In the genomic region with DNA sequence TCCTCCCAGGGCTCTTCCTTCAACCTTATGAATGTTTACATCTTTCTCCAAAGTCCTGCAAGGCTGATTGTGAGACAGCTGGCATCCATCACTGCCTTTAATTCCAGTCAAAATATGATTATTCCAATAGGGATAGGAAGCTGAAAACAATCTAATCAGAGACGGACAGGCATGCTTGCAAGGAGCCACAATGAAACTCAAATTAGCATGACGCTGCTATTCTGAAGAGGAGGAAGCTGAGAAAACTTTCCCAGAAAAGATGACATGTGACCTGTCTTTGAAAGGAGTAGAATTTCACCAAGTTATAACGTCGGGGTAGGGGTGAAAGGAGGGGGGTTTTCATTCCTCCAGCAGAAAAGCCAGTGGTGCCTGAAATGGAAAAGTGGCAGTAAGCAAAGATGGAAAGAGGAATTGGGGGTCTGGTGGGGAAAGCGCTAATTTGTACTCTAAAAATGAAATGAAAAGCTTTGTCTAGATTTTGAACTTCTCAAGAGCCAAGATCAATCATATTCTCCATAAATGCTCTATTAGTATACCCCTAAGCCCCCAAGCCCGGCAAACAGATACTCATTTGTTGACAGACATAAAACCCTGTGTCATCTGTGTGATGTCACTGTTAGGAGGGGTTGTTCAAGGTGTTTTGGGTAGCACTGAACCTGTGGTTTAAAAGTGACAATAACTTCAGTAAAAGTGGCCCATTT, we compare ENCODE assay signal across 8 mouse cellular contexts. TPM values are rescaled to one million over a fixed set of nuclear protein-coding genes. Genes with fewer than 3 reads are reported as not detected.
DNase-seq lines count a peak whose midpoint lies in the region; ATAC-seq and TF ChIP-seq lines count a peak whose summit lies in the region.

No protein-coding gene starts in this region.

- peak overlapping the region; percentile 68 for H3K4me3 ChIP-seq in lung, embryonic 14.5 days (ENCODE audit: low read depth, low read length)
- peak overlapping the region; percentile 78 for H3K4me3 ChIP-seq in embryonic facial prominence, embryonic 15.5 days (replicated peaks)
- peak overlapping the region; percentile 75 for H3K4me3 ChIP-seq in limb, embryonic 13.5 days
- peak overlapping the region; percentile 59 for H3K4me3 ChIP-seq in stomach, embryonic 14.5 days (ENCODE audit: low read depth, low read length)

- H3K27me3 ChIP-seq in lung, embryonic 14.5 days (ENCODE audit: insufficient read depth, low read length): no peaks in the 10 kb centered on the region
- H3K27me3 ChIP-seq in embryonic facial prominence, embryonic 15.5 days: no peaks in the 10 kb centered on the region
- H3K27me3 ChIP-seq in limb, embryonic 13.5 days: peaks cover 4% of the 10 kb centered on the region
- no peaks in the 10 kb centered on the region for H3K27me3 ChIP-seq in stomach, embryonic 14.5 days (ENCODE audit: control insufficient read depth, insufficient read depth, low read length)

- peak overlapping the region; percentile 71 for H3K9ac ChIP-seq in lung, embryonic 14.5 days
- no peak overlapping the region for H3K9ac ChIP-seq in embryonic facial prominence, embryonic 15.5 days
- H3K9ac ChIP-seq in limb, embryonic 13.5 days: peak overlapping the region; percentile 86
- H3K9ac ChIP-seq in stomach, embryonic 14.5 days (replicated peaks; ENCODE audit: low read depth, low read length): no peak overlapping the region; the same call in 1 of the 2 replicates

- no peak for ATAC-seq in lung, embryonic 14.5 days (ENCODE audit: insufficient read depth)
- no peak for ATAC-seq in embryonic facial prominence, embryonic 15.5 days (ENCODE audit: insufficient number of reproducible peaks, low FRiP score, low TSS enrichment, low read depth)
- no peak for ATAC-seq in limb, embryonic 13.5 days (ENCODE audit: low FRiP score, low read depth)
- no peak for ATAC-seq in stomach, embryonic 14.5 days (ENCODE audit: insufficient number of reproducible peaks, insufficient read depth, low FRiP score, low read depth)

- TF ChIP-seq CTCF in lung, embryonic 14.5 days (IDR thresholded peaks at IDR 0.05; ENCODE audit: low read depth): no peak

- peaks cover 7% of the 10 kb centered on the region for H3K4me1 ChIP-seq in lung, embryonic 14.5 days (ENCODE audit: insufficient read depth)
- peaks cover 13% of the 10 kb centered on the region; the same call in 1 of the 2 replicates for H3K4me1 ChIP-seq in embryonic facial prominence, embryonic 15.5 days
- H3K4me1 ChIP-seq in limb, embryonic 13.5 days: peaks cover 27% of the 10 kb centered on the region
- 0 out of 2 replicates have a peak, but pooled peaks cover 4% of the 10 kb centered on the region for H3K4me1 ChIP-seq in stomach, embryonic 14.5 days (ENCODE audit: control insufficient read depth, insufficient read depth, low read length)

- peak overlapping the region; percentile 63 for H3K4me2 ChIP-seq in lung, embryonic 14.5 days
- peak overlapping the region; percentile 71 for H3K4me2 ChIP-seq in embryonic facial prominence, embryonic 15.5 days (replicated peaks)
- H3K4me2 ChIP-seq in limb, embryonic 13.5 days (replicated peaks): peak overlapping the region; percentile 70
- H3K4me2 ChIP-seq in stomach, embryonic 14.5 days (replicated peaks; ENCODE audit: low read depth, low read length): peak overlapping the region; percentile 66

- whole genome bisulfite sequencing in lung, embryonic 14.5 days: 22% methylated on average over 6 of the region's 6 CpGs
- WGBS in embryonic facial prominence, embryonic 15.5 days: 19% methylated on average over 6 of the region's 6 CpGs
- 28% methylated on average over 6 of the region's 6 CpGs for WGBS in limb, embryonic 13.5 days
- 19% methylated on average over 6 of the region's 6 CpGs for WGBS in stomach, embryonic 14.5 days

- peak; percentile 21 for DNase-seq in lung, embryonic 14.5 days
- DNase-seq in lung, postnatal 14 days: no peak
- DNase-seq in gastrocnemius, adult 8-10 months (ENCODE audit: low spot score in 2 of 2): no peak
- DNase-seq in Muller cell, postnatal 12 days (ENCODE audit: inconsistent ontology term): no peak
- no peak for DNase-seq in right cerebral cortex, adult 18-20 months

- H3K9me3 ChIP-seq in lung, embryonic 14.5 days (ENCODE audit: low read depth, low read length): no peaks in the 10 kb centered on the region
- no peaks in the 10 kb centered on the region for H3K9me3 ChIP-seq in embryonic facial prominence, embryonic 15.5 days (replicated peaks)
- H3K9me3 ChIP-seq in limb, embryonic 13.5 days: no peaks in the 10 kb centered on the region
- H3K9me3 ChIP-seq in stomach, embryonic 14.5 days (ENCODE audit: control insufficient read depth, low read depth, low read length): no peaks in the 10 kb centered on the region

- H3K36me3 ChIP-seq in lung, embryonic 14.5 days (ENCODE audit: insufficient read depth): no peaks in the 10 kb centered on the region
- H3K36me3 ChIP-seq in embryonic facial prominence, embryonic 15.5 days: peaks cover 1% of the 10 kb centered on the region; the same call in 1 of the 2 replicates
- peaks cover 14% of the 10 kb centered on the region for H3K36me3 ChIP-seq in limb, embryonic 13.5 days
- no peaks in the 10 kb centered on the region; the same call in 1 of the 2 replicates for H3K36me3 ChIP-seq in stomach, embryonic 14.5 days (ENCODE audit: control insufficient read depth, insufficient read depth, low read length)

- H3K27ac ChIP-seq in lung, embryonic 14.5 days (ENCODE audit: low read depth): no peak overlapping the region
- H3K27ac ChIP-seq in embryonic facial prominence, embryonic 15.5 days (replicated peaks): no peak overlapping the region
- 0 out of 2 replicates have a peak overlapping the region, but pooled peaks have one; percentile 87 for H3K27ac ChIP-seq in limb, embryonic 13.5 days
- H3K27ac ChIP-seq in stomach, embryonic 14.5 days (ENCODE audit: low read length): no peak overlapping the region

RNA-seq across cellular contexts. Expression of a gene that starts 1.1 kb away (rescaled TPM):
- polyA plus RNA-seq in lung, embryonic 14.5 days (2014; fragmentation: Nextera tagmentation; extraction: Ambion mirVana): 36.5 and 39.8 TPM in 2 replicates
- polyA plus RNA-seq in embryonic facial prominence, embryonic 15.5 days (2015; fragmentation: Nextera tagmentation; extraction: Ambion mirVana): 39.2 and 41.4 TPM in 2 replicates
- polyA plus RNA-seq in limb, embryonic 13.5 days (2015; fragmentation: Nextera tagmentation; extraction: Ambion mirVana): 66.1 and 69.4 TPM in 2 replicates
- 46.1 and 55.2 TPM in 2 replicates for polyA plus RNA-seq in stomach, embryonic 14.5 days (2014; fragmentation: Nextera tagmentation; extraction: Ambion mirVana)
- total RNA-seq in gastrocnemius, adult 8-10 months (2022): 10 to 100 TPM in 1 of 4 experiments, 1 to 10 TPM in 3; 8.7 to 11.7 (median 9.2) TPM

RNA-seq across cellular contexts. Expression of a gene that starts 5.4 kb away (rescaled TPM):
- not detected in 2 replicates for polyA plus RNA-seq in lung, embryonic 14.5 days (2014; fragmentation: Nextera tagmentation; extraction: Ambion mirVana)
- 0.24 TPM in 1 of 2 replicates, not detected in the other for polyA plus RNA-seq in embryonic facial prominence, embryonic 15.5 days (2015; fragmentation: Nextera tagmentation; extraction: Ambion mirVana)
- 0.24 TPM in 1 of 2 replicates, not detected in the other for polyA plus RNA-seq in limb, embryonic 13.5 days (2015; fragmentation: Nextera tagmentation; extraction: Ambion mirVana)
- not detected in 2 replicates for polyA plus RNA-seq in stomach, embryonic 14.5 days (2014; fragmentation: Nextera tagmentation; extraction: Ambion mirVana)
- total RNA-seq in gastrocnemius, adult 8-10 months (2022): not detected

RNA-seq across cellular contexts. Expression of a gene that starts 31.9 kb away (rescaled TPM):
- polyA plus RNA-seq in lung, embryonic 14.5 days (2014; fragmentation: Nextera tagmentation; extraction: Ambion mirVana): 7.6 and 8.1 TPM in 2 replicates
- 7.7 and 9.0 TPM in 2 replicates for polyA plus RNA-seq in embryonic facial prominence, embryonic 15.5 days (2015; fragmentation: Nextera tagmentation; extraction: Ambion mirVana)
- 5.2 and 5.3 TPM in 2 replicates for polyA plus RNA-seq in limb, embryonic 13.5 days (2015; fragmentation: Nextera tagmentation; extraction: Ambion mirVana)
- polyA plus RNA-seq in stomach, embryonic 14.5 days (2014; fragmentation: Nextera tagmentation; extraction: Ambion mirVana): 10.7 and 11.3 TPM in 2 replicates
- 1 to 10 TPM; 1.4 to 2.9 (median 2.5) TPM for total RNA-seq in gastrocnemius, adult 8-10 months (2022)

Comparison
In these comparisons a context has a peak if more than half of its experiments do, and no peak if none do; other contexts are left out.
1. H3K9ac ChIP-seq: peak in lung, embryonic 14.5 days (single experiment) and limb, embryonic 13.5 days (single experiment); none in embryonic facial prominence, embryonic 15.5 days (single experiment) and stomach, embryonic 14.5 days (single experiment).
2. Peak in every context shown above with its lines, with median percentiles within 50 percentile points of each other: H3K4me2 ChIP-seq and H3K4me3 ChIP-seq.